Mouse (Mus musculus) cerebellum, adult 11 months (tissue): ENCODE measurements at regions not wholly inside any gene's neighbourhood (a gene's known extent, or its start where the extent isn't known, plus 50 kb on each side); places are given as distances from the start of the nearest gene placed in this dataset.

ENCODE experiments used
- DNase-seq: peaks from one replicate; pipeline ENCODE4 v3.0.0; 2022

DNA sequence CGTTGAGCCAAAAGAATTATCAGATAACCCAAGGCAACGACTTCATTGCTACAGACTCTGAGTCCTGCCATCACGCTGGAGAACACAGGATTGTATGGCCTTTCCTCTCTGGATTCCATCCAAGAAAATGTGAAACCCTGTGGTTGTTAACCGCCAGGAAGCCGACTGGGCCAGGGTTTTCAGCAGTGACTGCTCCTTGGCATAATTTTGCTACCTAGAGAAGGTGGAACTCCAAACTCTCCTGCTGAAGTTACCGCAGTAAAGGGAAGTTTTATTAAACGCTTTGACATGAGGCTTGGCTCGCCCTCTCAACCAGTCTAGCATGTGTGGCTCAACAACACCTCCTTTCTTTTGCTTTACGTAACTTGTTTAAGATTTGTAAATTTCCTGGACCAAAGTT, 116.9 kb downstream of the Wif1 start:
- DNase-seq = no peak

DNA sequence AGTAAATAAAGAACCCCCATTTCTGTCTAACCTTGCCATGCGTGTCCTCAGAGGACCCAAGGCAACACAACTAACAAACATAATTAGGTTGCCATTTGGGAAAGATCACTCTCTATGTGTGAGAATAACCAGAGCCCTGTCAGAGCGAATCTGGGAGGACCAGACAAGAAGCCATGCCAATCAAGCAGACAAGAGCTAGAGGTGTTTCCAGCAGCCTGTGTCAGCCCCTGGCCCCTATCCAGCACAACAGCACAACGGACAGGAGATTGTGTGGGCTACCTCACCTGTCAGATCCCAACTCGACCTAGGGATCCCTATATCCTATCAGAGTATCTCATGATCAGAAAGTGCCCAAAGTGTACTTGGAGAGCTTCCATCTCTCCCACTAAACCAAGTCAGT, 119.9 kb downstream of the Wif1 start:
- DNase-seq = no peak

DNA sequence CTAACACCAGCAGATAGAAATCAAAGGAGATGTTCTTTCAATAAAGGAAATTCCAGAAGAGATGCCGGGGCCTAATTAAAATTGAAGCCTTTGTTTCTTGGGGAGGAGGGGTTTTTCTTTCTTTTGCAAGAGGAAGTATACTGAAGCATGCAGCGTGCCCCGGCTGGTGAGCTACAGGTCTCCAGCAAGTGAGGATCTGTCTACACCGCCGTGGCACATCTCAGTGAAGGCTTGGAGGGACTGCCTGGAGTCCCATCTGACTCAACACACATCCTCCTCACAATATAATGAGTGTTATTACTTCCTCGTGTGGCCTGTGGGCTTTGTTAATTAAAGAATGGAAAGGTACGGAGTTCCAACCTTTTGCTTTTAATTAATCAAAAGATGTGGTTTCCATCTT, 126.7 kb downstream of the Wif1 start:
- no peak for DNase-seq

DNA sequence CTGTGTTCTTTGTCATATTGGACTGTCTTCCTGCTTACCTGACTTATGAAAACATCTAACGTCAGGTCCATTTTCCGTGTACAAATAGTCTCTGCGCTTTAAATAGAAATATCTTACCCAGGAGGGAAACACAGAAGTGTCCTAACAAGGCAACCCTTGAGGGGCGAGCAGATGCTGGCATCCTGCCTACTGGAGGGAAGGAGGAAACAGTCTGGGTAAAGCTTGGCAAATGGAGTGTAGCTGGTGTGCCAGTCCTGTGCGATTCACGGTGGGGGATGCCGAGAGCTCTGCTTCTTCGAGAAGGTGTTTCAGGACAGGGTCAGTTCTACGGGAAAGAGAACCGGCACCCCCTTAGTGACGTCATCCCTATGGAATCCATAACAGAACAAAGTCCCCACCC, 127.4 kb downstream of the Wif1 start:
- DNase-seq = no peak

DNA sequence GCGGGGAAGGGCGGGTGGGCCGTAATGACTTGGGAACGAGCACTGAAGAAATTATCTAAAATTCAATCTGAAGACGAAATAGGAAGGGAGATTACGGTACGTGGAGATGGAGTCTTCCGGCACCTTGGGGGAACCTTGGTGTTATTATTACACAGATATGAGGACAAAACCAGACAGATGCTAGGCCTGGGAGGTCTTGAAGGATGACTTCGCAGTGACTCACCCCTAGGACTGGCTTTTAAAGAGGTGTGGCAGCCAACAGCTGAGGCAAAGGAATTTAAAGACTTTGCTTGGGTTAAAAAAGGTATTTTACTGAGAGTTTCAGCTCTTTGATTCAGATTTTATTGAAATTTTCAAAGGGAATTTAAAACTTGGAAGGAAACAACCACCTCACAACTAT, 140.3 kb downstream of the Wif1 start:
- DNase-seq = no peak

DNA sequence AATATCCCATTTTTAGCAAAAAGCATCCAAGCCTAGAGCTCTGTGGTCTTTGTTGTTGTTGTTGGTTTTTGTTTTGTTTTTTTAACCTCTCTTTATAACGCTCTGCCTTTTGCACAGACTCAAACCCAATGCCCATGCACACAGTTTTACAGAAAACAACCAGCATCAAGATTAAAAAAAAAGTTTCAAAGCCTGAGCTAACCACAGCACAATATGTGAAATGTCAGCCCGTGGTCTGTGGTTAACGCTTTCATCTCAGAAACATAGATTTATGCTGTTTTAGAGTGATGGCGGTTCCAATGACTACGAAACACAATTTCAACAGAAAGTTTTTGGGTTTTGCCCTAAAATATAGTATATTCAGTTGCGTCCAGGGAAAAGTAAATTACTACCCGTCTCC, 155.4 kb downstream of the Wif1 start:
- no peak for DNase-seq

DNA sequence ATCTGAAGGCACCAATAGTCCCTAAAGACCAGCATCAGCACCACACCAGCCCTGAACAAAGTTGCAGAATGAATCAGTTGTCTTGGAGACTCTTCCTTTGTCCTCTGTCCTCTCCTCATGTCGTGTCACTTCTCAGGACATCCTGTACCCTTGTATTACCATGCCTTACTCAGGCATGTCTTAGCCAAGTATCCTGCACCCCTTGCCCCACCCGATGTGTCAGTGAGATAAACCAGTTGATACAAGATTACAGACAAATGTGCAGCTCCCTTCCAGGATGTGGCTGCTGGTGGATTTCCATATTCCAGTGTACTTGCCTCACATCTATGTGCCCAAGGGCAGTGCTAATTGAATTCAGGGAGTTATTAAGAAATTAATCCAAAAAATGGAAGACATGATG, 151.8 kb downstream of the Tbc1d30 start:
- DNase-seq = no peak

DNA sequence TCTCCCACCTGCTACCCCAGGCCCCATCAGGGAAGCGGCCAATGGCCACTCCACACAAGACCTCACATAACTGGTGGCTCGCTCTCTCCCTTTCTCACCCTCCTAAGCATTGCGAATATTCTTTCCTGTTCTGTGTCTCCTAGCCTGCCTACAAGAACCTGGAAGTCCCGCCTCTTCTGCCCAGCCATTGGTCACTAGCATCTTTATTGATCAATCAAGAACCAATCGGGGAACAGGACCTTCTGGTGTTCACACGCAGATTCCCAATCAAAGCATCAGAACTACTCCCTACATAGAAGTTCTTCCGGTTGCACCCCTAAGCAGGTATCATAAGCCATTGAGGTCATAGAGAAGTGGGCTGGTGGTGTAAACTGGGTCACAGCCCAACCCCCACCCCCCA, 148.5 kb downstream of the Tbc1d30 start:
- DNase-seq = no peak

DNA sequence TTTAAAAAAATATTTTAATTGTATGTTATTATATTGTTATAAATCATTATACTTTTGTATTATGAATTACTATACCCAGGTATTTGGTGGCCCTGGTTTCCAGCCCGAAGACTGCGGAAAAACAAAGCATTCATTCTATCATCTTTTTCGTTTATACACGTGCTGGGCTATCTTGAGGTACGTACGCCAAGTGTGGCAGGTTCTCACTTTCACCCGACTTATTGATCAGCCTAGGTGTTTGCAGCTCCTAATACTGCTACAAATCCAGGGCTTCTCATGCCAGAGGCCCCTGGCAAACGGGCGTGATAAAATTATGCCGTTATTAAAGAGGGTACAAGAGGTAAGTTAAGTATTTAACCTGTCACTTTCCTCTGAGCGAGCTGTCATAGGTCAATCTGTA, 145.5 kb downstream of the Tbc1d30 start:
- DNase-seq = no peak

DNA sequence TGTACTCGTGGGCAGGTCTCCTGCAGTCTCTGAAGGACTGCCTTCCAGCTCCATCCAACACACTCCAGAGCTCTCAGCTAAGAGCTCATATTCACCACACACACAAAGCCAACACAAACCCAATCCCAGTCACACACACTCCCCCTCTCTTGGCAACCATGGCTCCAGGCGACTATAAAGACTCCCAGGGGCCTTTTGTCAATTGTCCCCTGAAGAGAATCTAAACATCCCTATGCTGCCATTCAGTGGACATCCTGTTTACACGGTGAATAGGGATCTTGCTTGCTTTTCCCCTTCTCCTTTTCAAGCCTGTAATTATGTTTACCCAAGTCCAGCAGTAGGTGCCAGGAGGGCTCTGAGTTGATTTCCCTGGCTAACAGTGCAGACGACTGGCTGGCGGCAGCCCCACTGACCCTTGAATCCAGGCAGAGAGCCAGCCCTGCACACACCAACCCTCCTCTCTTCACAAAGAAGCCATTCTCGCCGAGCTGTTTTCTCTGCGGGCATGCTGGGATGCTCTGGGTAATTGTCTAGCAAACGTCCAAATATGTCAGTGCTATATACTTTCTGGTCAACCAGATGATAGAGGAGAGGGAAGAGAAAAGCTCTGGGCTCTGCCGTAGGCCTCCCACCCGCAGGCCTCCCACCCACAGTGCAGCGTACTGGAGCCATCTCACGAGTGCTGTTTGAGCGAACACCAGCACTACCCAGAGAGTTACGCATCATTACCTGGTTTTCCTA, 144.9 kb downstream of the Tbc1d30 start:
- DNase-seq = peak; percentile 6

DNA sequence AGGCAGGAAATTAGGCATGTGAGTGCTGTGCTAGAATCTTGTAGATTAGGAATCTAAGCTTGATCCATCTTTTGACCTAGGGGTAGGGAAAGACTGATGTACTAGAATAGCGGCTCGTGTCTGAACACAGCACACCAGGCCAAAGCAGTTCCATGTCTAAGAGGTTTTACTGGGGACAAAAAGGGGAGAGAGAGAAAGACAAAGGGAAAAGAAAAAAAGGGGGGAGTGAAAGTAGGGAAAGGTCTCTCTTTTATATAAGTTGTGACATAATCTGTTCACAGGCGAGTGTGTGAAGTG, 144.4 kb downstream of the Tbc1d30 start:
- DNase-seq = no peak
